In the genomic region with DNA sequence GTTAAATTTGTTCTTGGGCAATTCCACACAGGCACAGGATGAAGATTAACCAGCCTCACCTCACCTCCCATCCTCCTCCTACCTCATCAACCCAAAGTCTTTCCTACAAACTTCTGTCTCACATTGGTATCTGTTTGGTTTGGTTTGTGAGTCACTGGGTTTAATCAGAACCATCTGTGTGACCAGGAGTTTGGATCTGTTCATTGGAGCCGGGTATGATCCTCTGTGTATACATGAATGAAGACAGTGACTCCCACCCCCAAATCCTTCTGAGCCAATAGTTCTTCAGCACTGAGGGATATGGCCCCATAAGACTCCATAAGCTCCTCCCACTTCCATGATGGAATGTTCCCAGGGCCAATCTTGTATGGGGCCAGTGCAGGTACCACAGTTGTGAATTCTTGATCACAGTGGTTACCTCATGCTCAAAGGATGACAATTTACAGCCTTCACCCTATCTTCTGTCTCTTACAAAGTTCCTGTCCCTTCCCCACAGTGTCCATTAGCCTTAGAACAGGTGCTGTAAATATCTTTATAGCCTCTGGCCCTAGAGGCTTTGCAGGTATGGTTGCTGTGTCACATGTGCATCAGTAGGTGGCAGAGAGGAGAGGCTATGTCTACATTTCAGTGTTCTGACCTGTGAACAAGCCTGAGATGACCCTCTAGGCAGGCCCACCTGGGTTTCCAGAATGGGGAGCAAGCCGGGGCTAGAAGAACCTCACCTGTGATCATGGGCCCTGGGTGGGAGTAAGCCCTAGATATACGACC, we compare ENCODE assay signal across 31 mouse cellular contexts.
DNase-seq lines count a peak whose midpoint lies in the region; ATAC-seq and TF ChIP-seq lines count a peak whose summit lies in the region.
"Had no signal": no experiment of that assay in that cellular context is flagged by ENCODE, and none has a peak within 500 bp of the region (broad histone marks: within the 10 kb centered on the region; RNA-seq: fewer than 3 reads in every experiment).

No protein-coding gene starts in this region.

- no peaks in the 10 kb centered on the region for H3K36me3 ChIP-seq in intestine, postnatal 0 days (ENCODE audit: control insufficient read depth, insufficient read depth)
- no peaks in the 10 kb centered on the region for H3K36me3 ChIP-seq in intestine, embryonic 15.5 days
- H3K36me3 ChIP-seq in lung, postnatal 0 days (ENCODE audit: insufficient read depth, low read length), result no peaks in the 10 kb centered on the region
- H3K36me3 ChIP-seq: embryonic facial prominence, embryonic 13.5 days; limb, embryonic 13.5 days; neural tube, embryonic 15.5 days had no signal

- 90% methylated on average over 3 of the region's 3 CpGs for WGBS in intestine, postnatal 0 days
- WGBS in intestine, embryonic 15.5 days, result 83% methylated on average over 3 of the region's 3 CpGs
- 77% methylated on average over 3 of the region's 3 CpGs for WGBS in lung, postnatal 0 days

- no peak for TF ChIP-seq EP300 in lung, postnatal 0 days (IDR thresholded peaks at IDR 0.05)

- H3K27ac ChIP-seq in intestine, postnatal 0 days (ENCODE audit: low read depth, low read length), result no peak overlapping the region
- H3K27ac ChIP-seq in intestine, embryonic 15.5 days, result no peak overlapping the region
- H3K27ac ChIP-seq in lung, postnatal 0 days (ENCODE audit: low read length), result no peak overlapping the region
- H3K27ac ChIP-seq: embryonic facial prominence, embryonic 13.5 days; gastrocnemius, adult 2 months; hindbrain, postnatal 0 days; left cerebral cortex, adult 2 months; limb, embryonic 13.5 days; neural tube, embryonic 15.5 days had no signal

- no peak overlapping the region for H3K4me3 ChIP-seq in intestine, postnatal 0 days (ENCODE audit: low read depth, low read length)
- no peak overlapping the region for H3K4me3 ChIP-seq in intestine, embryonic 15.5 days (replicated peaks)
- no peak overlapping the region for H3K4me3 ChIP-seq in lung, postnatal 0 days (ENCODE audit: low read depth, low read length)
- H3K4me3 ChIP-seq: embryonic facial prominence, embryonic 13.5 days; gastrocnemius, adult 2 months; left cerebral cortex, adult 2 months; limb, embryonic 13.5 days; neural tube, embryonic 15.5 days had no signal

- DNase-seq in lung, postnatal 0 days (ENCODE audit: low spot score), result no peak
- DNase-seq in lung, postnatal 25 days (ENCODE audit: low spot score), result no peak
- peak; percentile 37 for DNase-seq in fibroblast of lung, adult 2 months (ENCODE audit: low read depth)
- no peak for DNase-seq in layer of hippocampus, postnatal 25 days (ENCODE audit: extremely low spot score in 1 of 2, low spot score in 1 of 2)
- no peak for DNase-seq in embryo, embryonic 10 days (ENCODE audit: low spot score)
- DNase-seq: adrenal gland, postnatal 25 days; B cell, adult 2 months; cerebellum, adult 11-12 months; cerebellum, adult 9-11 months; gastrocnemius, adult 2 months; gastrocnemius, postnatal 36 days; heart, postnatal 14 days; kidney, postnatal 4 days; lung, adult 18-20 months; lung, postnatal 10 days; midbrain, embryonic 14.5 days; retina, postnatal 1 day; right cerebral cortex, postnatal 25 days; thymus, adult 18-20 months; thymus, postnatal 25 days had no signal

- H3K4me1 ChIP-seq in intestine, postnatal 0 days (replicated peaks; ENCODE audit: control insufficient read depth, insufficient read depth, low read length), result no peaks in the 10 kb centered on the region
- no peaks in the 10 kb centered on the region; the same call in 1 of the 2 replicates for H3K4me1 ChIP-seq in intestine, embryonic 15.5 days (replicated peaks)
- H3K4me1 ChIP-seq in lung, postnatal 0 days (ENCODE audit: insufficient read depth, low read depth, low read length), result no peaks in the 10 kb centered on the region
- H3K4me1 ChIP-seq: embryonic facial prominence, embryonic 13.5 days had no signal

- no peaks in the 10 kb centered on the region for H3K27me3 ChIP-seq in intestine, postnatal 0 days (replicated peaks; ENCODE audit: control insufficient read depth, insufficient read depth, low read length)
- H3K27me3 ChIP-seq in intestine, embryonic 15.5 days (replicated peaks), result no peaks in the 10 kb centered on the region
- no peaks in the 10 kb centered on the region for H3K27me3 ChIP-seq in lung, postnatal 0 days (replicated peaks; ENCODE audit: insufficient read depth, low read length)
- H3K27me3 ChIP-seq: embryonic facial prominence, embryonic 13.5 days; limb, embryonic 13.5 days; neural tube, embryonic 15.5 days; Patski had no signal

- H3K9ac ChIP-seq in intestine, postnatal 0 days (ENCODE audit: low read depth, low read length), result no peak overlapping the region
- H3K9ac ChIP-seq in intestine, embryonic 15.5 days, result no peak overlapping the region
- no peak overlapping the region for H3K9ac ChIP-seq in lung, postnatal 0 days (replicated peaks; ENCODE audit: low read depth)
- H3K9ac ChIP-seq: embryonic facial prominence, embryonic 13.5 days; limb, embryonic 13.5 days; neural tube, embryonic 15.5 days had no signal

- H3K4me2 ChIP-seq in intestine, postnatal 0 days (replicated peaks; ENCODE audit: low read depth), result no peak overlapping the region
- no peak overlapping the region for H3K4me2 ChIP-seq in intestine, embryonic 15.5 days (replicated peaks)
- H3K4me2 ChIP-seq in lung, postnatal 0 days (replicated peaks; ENCODE audit: low read depth, low read length), result no peak overlapping the region
- H3K4me2 ChIP-seq: embryonic facial prominence, embryonic 13.5 days; limb, embryonic 13.5 days; liver, embryonic 11.5 days; neural tube, embryonic 15.5 days had no signal

- ATAC-seq in intestine, postnatal 0 days, result 0 out of 2 replicates have a peak, but pooled peaks have one; percentile 25
- no peak for ATAC-seq in intestine, embryonic 15.5 days
- no peak for ATAC-seq in lung, postnatal 0 days
- ATAC-seq: forebrain, embryonic 16.5 days; hindbrain, postnatal 0 days; intestine, embryonic 16.5 days; Patski had no signal

- peak; percentile 49 for TF ChIP-seq CTCF in intestine, postnatal 0 days (IDR thresholded peaks at IDR 0.05; ENCODE audit: low read depth)
- 0 out of 2 replicates have a peak, but pooled peaks have one; percentile 12 for TF ChIP-seq CTCF in lung, postnatal 0 days (IDR thresholded peaks at IDR 0.05)

- no peaks in the 10 kb centered on the region for H3K9me3 ChIP-seq in intestine, postnatal 0 days (ENCODE audit: control insufficient read depth)
- H3K9me3 ChIP-seq in intestine, embryonic 15.5 days, result no peaks in the 10 kb centered on the region
- H3K9me3 ChIP-seq in lung, postnatal 0 days (ENCODE audit: low read length), result no peaks in the 10 kb centered on the region
- H3K9me3 ChIP-seq: embryonic facial prominence, embryonic 13.5 days; limb, embryonic 13.5 days; neural tube, embryonic 15.5 days had no signal
